Mouse (Mus musculus): ENCODE data around the gene Scyl2. TPM values are rescaled to one million over a fixed set of nuclear protein-coding genes. Genes with fewer than 3 reads are reported as not detected.
A peak's percentile ranks its signal among the peaks of the same experiment; 100 is the strongest.

Gene Scyl2
- polyA plus RNA-seq, 1 experiment from 2014 or later = 18.8 TPM

DNA sequence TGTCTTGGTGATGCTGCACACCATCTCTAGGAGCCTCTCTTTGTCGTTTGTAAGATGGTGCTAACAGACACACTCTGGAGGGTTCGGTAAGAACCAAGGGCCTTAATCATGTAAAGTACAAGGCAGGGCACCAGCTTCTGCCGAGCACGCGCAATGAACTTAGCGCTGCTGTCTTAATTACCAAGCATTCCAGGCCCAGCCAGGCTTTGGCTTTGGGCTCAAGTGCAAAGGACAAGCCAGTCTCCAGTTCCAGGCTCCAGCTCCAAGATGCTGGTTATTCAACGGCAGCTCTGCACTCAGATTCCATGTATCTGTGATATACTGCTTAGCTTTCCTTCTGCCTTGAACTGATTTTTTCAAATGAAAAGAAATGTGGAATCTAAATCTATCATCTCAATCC, 18.5 kb downstream of the Scyl2 start:
- Histone ChIP-seq H3K4me3 (replicated peaks; ENCODE audit: low read depth, low read length) (no peak overlapping the region), H3K4me2 (ENCODE audit: low read length) (no peak overlapping the region), H3K9me3 (ENCODE audit: control insufficient read depth, low read length) (no peaks in the 10 kb centered on the region), H3K9ac (replicated peaks; ENCODE audit: low read length) (no peak overlapping the region), H3K27ac (replicated peaks; ENCODE audit: low read depth, low read length) (no peak overlapping the region), H3K4me1 (ENCODE audit: control insufficient read depth, insufficient read depth, low read length) (no peaks in the 10 kb centered on the region), H3K36me3 (ENCODE audit: control insufficient read depth, insufficient read depth, low read length) (peaks cover 14% of the 10 kb centered on the region; the same call in 1 of the 2 replicates), H3K27me3 (ENCODE audit: control insufficient read depth, insufficient read depth, low read length) (no peaks in the 10 kb centered on the region)
- DNase-seq = no peak
- WGBS = 88% methylated on average over 7 of the region's 7 CpGs
- ATAC-seq (ENCODE audit: low FRiP score, low TSS enrichment) = no peak

- ATAC-seq (ENCODE audit: low FRiP score, low TSS enrichment) = no peak
Measured at GRCm38 (mm10) chr10:89665679-89666078, 20.4 kb downstream of the Scyl2 start.

DNA sequence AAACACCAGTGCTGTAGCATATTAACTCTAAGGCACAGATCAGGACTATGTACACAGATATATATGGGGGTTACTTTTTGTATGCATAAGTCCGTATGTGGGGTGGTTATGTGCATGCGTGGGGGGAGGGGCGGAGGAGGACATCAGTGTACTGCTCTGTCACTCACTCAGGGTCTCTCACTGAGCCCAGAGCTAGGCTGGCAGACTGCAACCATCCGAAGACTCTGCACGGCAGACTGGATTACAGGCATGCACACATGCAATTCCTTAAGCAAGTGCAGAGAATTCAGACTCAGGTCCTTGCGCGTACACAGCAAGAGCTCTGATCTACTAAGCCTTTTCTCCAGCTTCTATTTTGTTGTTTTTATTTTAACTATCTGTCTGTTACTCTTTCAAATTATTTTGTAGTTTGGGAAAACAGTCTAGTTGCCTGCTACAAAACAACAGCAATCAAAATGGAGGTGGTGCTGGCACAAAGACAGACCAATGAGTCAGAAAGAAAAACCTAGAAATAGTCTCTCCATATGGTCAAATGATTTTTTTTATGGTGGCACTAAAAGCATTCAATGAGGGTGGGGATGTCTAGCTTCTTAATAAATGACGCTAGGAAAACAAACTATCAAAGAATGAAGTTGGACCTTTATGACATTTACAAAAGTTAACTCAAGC, 21.0 kb downstream of the Scyl2 start:
- DNase-seq (no peak), ATAC-seq (ENCODE audit: low FRiP score, low TSS enrichment) (no peak)
- Histone ChIP-seq H3K36me3 (ENCODE audit: control insufficient read depth, insufficient read depth, low read length) (peaks cover 28% of the 10 kb centered on the region), H3K9ac (replicated peaks; ENCODE audit: low read length) (no peak overlapping the region), H3K4me3 (replicated peaks; ENCODE audit: low read depth, low read length) (no peak overlapping the region), H3K4me1 (ENCODE audit: control insufficient read depth, insufficient read depth, low read length) (no peaks in the 10 kb centered on the region), H3K4me2 (ENCODE audit: low read length) (no peak overlapping the region), H3K27me3 (ENCODE audit: control insufficient read depth, insufficient read depth, low read length) (no peaks in the 10 kb centered on the region), H3K27ac (replicated peaks; ENCODE audit: low read depth, low read length) (no peak overlapping the region), H3K9me3 (ENCODE audit: control insufficient read depth, low read length) (no peaks in the 10 kb centered on the region)
- 94% methylated on average over 8 of the region's 8 CpGs for WGBS

More at GRCm38 (mm10) chr10:89665679-89666078, 20.4 kb downstream of the Scyl2 start:
- no peaks in the 10 kb centered on the region for H3K9me3 ChIP-seq (ENCODE audit: control insufficient read depth, low read length)
- no peak overlapping the region for H3K4me3 ChIP-seq (replicated peaks; ENCODE audit: low read depth, low read length)
- no peak for DNase-seq
- no peak overlapping the region for H3K4me2 ChIP-seq (ENCODE audit: low read length)
- no peaks in the 10 kb centered on the region for H3K27me3 ChIP-seq (ENCODE audit: control insufficient read depth, insufficient read depth, low read length)
- H3K27ac ChIP-seq (replicated peaks; ENCODE audit: low read depth, low read length) = no peak overlapping the region
- WGBS = 93% methylated on average over 9 of the region's 9 CpGs
- H3K36me3 ChIP-seq (ENCODE audit: control insufficient read depth, insufficient read depth, low read length) = peaks cover 26% of the 10 kb centered on the region
- no peaks in the 10 kb centered on the region for H3K4me1 ChIP-seq (ENCODE audit: control insufficient read depth, insufficient read depth, low read length)
- no peak overlapping the region for H3K9ac ChIP-seq (replicated peaks; ENCODE audit: low read length)

- Histone ChIP-seq H3K4me1 (ENCODE audit: control insufficient read depth, insufficient read depth, low read length) (no peaks in the 10 kb centered on the region), H3K27me3 (ENCODE audit: control insufficient read depth, insufficient read depth, low read length) (no peaks in the 10 kb centered on the region), H3K4me2 (ENCODE audit: low read length) (no peak overlapping the region), H3K9ac (replicated peaks; ENCODE audit: low read length) (no peak overlapping the region), H3K9me3 (ENCODE audit: control insufficient read depth, low read length) (no peaks in the 10 kb centered on the region), H3K27ac (replicated peaks; ENCODE audit: low read depth, low read length) (no peak overlapping the region), H3K4me3 (replicated peaks; ENCODE audit: low read depth, low read length) (no peak overlapping the region), H3K36me3 (ENCODE audit: control insufficient read depth, insufficient read depth, low read length) (peaks cover 68% of the 10 kb centered on the region)
- ATAC-seq (ENCODE audit: low FRiP score, low TSS enrichment) = no peak
- DNase-seq = no peak
- WGBS = 92% methylated on average over 5 of the region's 5 CpGs
Measured at GRCm38 (mm10) chr10:89656366-89656765, 29.7 kb downstream of the Scyl2 start.

GRCm38 (mm10) chr10:89652912-89653311, 33.2 kb downstream of the Scyl2 start:
- H3K4me2 ChIP-seq (ENCODE audit: low read length) = no peak overlapping the region
- H3K36me3 ChIP-seq (ENCODE audit: control insufficient read depth, insufficient read depth, low read length) = peaks cover 71% of the 10 kb centered on the region
- DNase-seq (no peak), ATAC-seq (ENCODE audit: low FRiP score, low TSS enrichment) (no peak)
- WGBS = 87% methylated on average over 8 of the region's 8 CpGs
- H3K9me3 ChIP-seq (ENCODE audit: control insufficient read depth, low read length) = no peaks in the 10 kb centered on the region
- H3K27ac ChIP-seq (replicated peaks; ENCODE audit: low read depth, low read length) = no peak overlapping the region
- H3K4me3 ChIP-seq (replicated peaks; ENCODE audit: low read depth, low read length) = no peak overlapping the region
- H3K27me3 ChIP-seq (ENCODE audit: control insufficient read depth, insufficient read depth, low read length) = no peaks in the 10 kb centered on the region
- H3K9ac ChIP-seq (replicated peaks; ENCODE audit: low read length) = no peak overlapping the region
- H3K4me1 ChIP-seq (ENCODE audit: control insufficient read depth, insufficient read depth, low read length) = no peaks in the 10 kb centered on the region

DNA sequence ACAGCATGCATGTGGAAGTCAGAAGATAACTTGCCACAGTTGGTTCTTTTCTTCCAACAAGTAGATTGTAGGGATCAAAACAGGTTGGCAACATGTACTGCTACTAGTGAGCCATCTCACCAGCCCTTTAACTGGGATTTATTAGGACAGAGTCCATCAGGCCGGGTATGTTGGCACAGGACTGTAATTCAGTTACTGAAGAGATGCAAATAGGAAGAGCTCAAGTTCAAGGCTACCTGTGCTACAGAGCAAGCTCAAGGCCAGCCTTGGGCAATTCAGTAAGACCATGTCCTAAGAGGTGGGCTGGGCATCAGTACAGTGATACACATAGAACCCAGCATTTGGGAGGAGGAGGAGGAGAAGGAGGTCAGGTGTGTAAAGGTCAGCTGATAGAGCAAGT, 34.4 kb downstream of the Scyl2 start:
- no peaks in the 10 kb centered on the region for H3K27me3 ChIP-seq (ENCODE audit: control insufficient read depth, insufficient read depth, low read length)
- H3K9ac ChIP-seq (replicated peaks; ENCODE audit: low read length) = no peak overlapping the region
- H3K9me3 ChIP-seq (ENCODE audit: control insufficient read depth, low read length) = no peaks in the 10 kb centered on the region
- peaks cover 70% of the 10 kb centered on the region for H3K36me3 ChIP-seq (ENCODE audit: control insufficient read depth, insufficient read depth, low read length)
- no peaks in the 10 kb centered on the region for H3K4me1 ChIP-seq (ENCODE audit: control insufficient read depth, insufficient read depth, low read length)
- no peak overlapping the region for H3K27ac ChIP-seq (replicated peaks; ENCODE audit: low read depth, low read length)
- DNase-seq = no peak
- 79% methylated on average over 1 of the region's 1 CpGs for WGBS
- H3K4me3 ChIP-seq (replicated peaks; ENCODE audit: low read depth, low read length) = no peak overlapping the region
- ATAC-seq (ENCODE audit: low FRiP score, low TSS enrichment) = no peak
- no peak overlapping the region for H3K4me2 ChIP-seq (ENCODE audit: low read length)

DNA sequence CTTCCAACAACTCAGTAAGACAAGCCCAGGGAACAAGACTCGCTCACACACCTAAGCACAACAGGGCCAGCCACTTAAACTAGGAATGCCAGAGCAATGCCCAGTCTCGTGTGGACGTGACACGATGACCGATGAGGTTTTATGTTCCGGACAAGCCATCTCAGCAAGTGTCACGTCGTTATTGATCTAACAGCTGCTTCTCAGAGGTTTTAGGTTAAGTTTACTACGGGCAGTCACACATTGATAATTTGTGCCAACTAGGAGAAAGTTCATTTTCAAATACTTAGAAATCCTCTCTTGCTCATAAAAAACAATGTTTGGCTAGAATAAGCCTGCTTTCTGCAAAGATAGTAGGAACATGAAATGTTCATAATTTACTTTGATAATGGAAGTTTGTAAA, 39.2 kb downstream of the Scyl2 start:
- Histone ChIP-seq H3K9ac (replicated peaks; ENCODE audit: low read length) (no peak overlapping the region), H3K4me2 (ENCODE audit: low read length) (no peak overlapping the region), H3K36me3 (ENCODE audit: control insufficient read depth, insufficient read depth, low read length) (peaks cover 74% of the 10 kb centered on the region), H3K27me3 (ENCODE audit: control insufficient read depth, insufficient read depth, low read length) (no peaks in the 10 kb centered on the region), H3K4me3 (replicated peaks; ENCODE audit: low read depth, low read length) (no peak overlapping the region), H3K4me1 (ENCODE audit: control insufficient read depth, insufficient read depth, low read length) (no peaks in the 10 kb centered on the region), H3K9me3 (ENCODE audit: control insufficient read depth, low read length) (no peaks in the 10 kb centered on the region), H3K27ac (replicated peaks; ENCODE audit: low read depth, low read length) (no peak overlapping the region)
- ATAC-seq (ENCODE audit: low FRiP score, low TSS enrichment) (no peak), DNase-seq (no peak)
- WGBS = 94% methylated on average over 9 of the region's 9 CpGs

- H3K9ac ChIP-seq (replicated peaks; ENCODE audit: low read length) = no peak overlapping the region
- no peaks in the 10 kb centered on the region for H3K27me3 ChIP-seq (ENCODE audit: control insufficient read depth, insufficient read depth, low read length)
- no peak overlapping the region for H3K4me2 ChIP-seq (ENCODE audit: low read length)
- DNase-seq (no peak), ATAC-seq (ENCODE audit: low FRiP score, low TSS enrichment) (no peak)
- no peaks in the 10 kb centered on the region for H3K9me3 ChIP-seq (ENCODE audit: control insufficient read depth, low read length)
- H3K27ac ChIP-seq (replicated peaks; ENCODE audit: low read depth, low read length) = no peak overlapping the region
- peaks cover 27% of the 10 kb centered on the region for H3K36me3 ChIP-seq (ENCODE audit: control insufficient read depth, insufficient read depth, low read length)
- H3K4me3 ChIP-seq (replicated peaks; ENCODE audit: low read depth, low read length) = no peak overlapping the region
- 94% methylated on average over 3 of the region's 3 CpGs for WGBS
- no peaks in the 10 kb centered on the region for H3K4me1 ChIP-seq (ENCODE audit: control insufficient read depth, insufficient read depth, low read length)
Measured at GRCm38 (mm10) chr10:89637001-89637400, 49.1 kb downstream of the Scyl2 start.

GRCm38 (mm10) chr10:89635018-89635417, 51.1 kb downstream of the Scyl2 start:
- DNase-seq (peak; percentile 71), ATAC-seq (ENCODE audit: low FRiP score, low TSS enrichment) (peak; percentile 43; the same call in 1 of the 2 replicates)
- no peaks in the 10 kb centered on the region for H3K27me3 ChIP-seq (ENCODE audit: control insufficient read depth, insufficient read depth, low read length)
- no peak overlapping the region for H3K4me2 ChIP-seq (ENCODE audit: low read length)
- WGBS = 81% methylated on average over 5 of the region's 5 CpGs
- peaks cover 7% of the 10 kb centered on the region for H3K36me3 ChIP-seq (ENCODE audit: control insufficient read depth, insufficient read depth, low read length)
- H3K9me3 ChIP-seq (ENCODE audit: control insufficient read depth, low read length) = no peaks in the 10 kb centered on the region
- no peak overlapping the region for H3K4me3 ChIP-seq (replicated peaks; ENCODE audit: low read depth, low read length)
- no peaks in the 10 kb centered on the region for H3K4me1 ChIP-seq (ENCODE audit: control insufficient read depth, insufficient read depth, low read length)
- H3K9ac ChIP-seq (replicated peaks; ENCODE audit: low read length) = no peak overlapping the region
- no peak overlapping the region for H3K27ac ChIP-seq (replicated peaks; ENCODE audit: low read depth, low read length)

All from midbrain, embryonic 14.5 days (tissue).